Mouse (Mus musculus): ENCODE measurements around the gene Gm17349.
"Not testable (repeated sequence)": the region's sequence is repeated elsewhere in the genome, so short reads cannot be mapped to it uniquely, and the experiment has no call there.

Gene Gm17349

GRCm38 (mm10) chr15:99705440-99706048, at the start of gene Gm17349:
Gene Gm17349 (minus strand): TSS chr15:99705490.
- no peak for DNase-seq (ENCODE audit: low spot score)

GRCm38 (mm10) chr15:99754204-99754603, 48.9 kb upstream of the Gm17349 start:
- DNase-seq (ENCODE audit: low spot score) = no peak

GRCm38 (mm10) chr15:99740229-99740628, 34.9 kb upstream of the Gm17349 start:
- no peak for DNase-seq (ENCODE audit: low spot score)

GRCm38 (mm10) chr15:99736675-99737074, 31.4 kb upstream of the Gm17349 start:
- DNase-seq (ENCODE audit: low spot score) = no peak

GRCm38 (mm10) chr15:99735631-99736030, 30.3 kb upstream of the Gm17349 start:
- peak; percentile 100 for DNase-seq (ENCODE audit: low spot score)

- DNase-seq (ENCODE audit: low spot score) = no peak
These were observed 27.9 kb upstream of the Gm17349 start for GRCm38 (mm10) chr15:99733186-99733585.

GRCm38 (mm10) chr15:99731678-99732077, 26.4 kb upstream of the Gm17349 start:
- no peak for DNase-seq (ENCODE audit: low spot score)

GRCm38 (mm10) chr15:99731167-99731566, 25.9 kb upstream of the Gm17349 start:
- DNase-seq (ENCODE audit: low spot score) = no peak

- DNase-seq (ENCODE audit: low spot score) = no peak
These were observed 23.9 kb upstream of the Gm17349 start for GRCm38 (mm10) chr15:99729056-99729783.

GRCm38 (mm10) chr15:99728211-99728610, 22.9 kb upstream of the Gm17349 start:
- DNase-seq (ENCODE audit: low spot score) = no peak

- DNase-seq (ENCODE audit: low spot score) = no peak
These were observed 22.2 kb upstream of the Gm17349 start for GRCm38 (mm10) chr15:99727525-99727924.

GRCm38 (mm10) chr15:99727039-99727438, 21.7 kb upstream of the Gm17349 start:
- DNase-seq (ENCODE audit: low spot score) = not testable (repeated sequence)

- DNase-seq (ENCODE audit: low spot score) = no peak
These were observed 21.3 kb upstream of the Gm17349 start for GRCm38 (mm10) chr15:99726549-99726948.

- peak; percentile 95 for DNase-seq (ENCODE audit: low spot score)
These were observed 20.3 kb upstream of the Gm17349 start, which contains the start of gene Cox14 for GRCm38 (mm10) chr15:99725341-99726155. Gene Cox14 (plus strand): TSS chr15:99725618.

GRCm38 (mm10) chr15:99724292-99725021, 19.2 kb upstream of the Gm17349 start:
- DNase-seq (ENCODE audit: low spot score) = peak; percentile 58

GRCm38 (mm10) chr15:99723515-99724291, 18.4 kb upstream of the Gm17349 start:
- DNase-seq (ENCODE audit: low spot score) = peak; percentile 59

GRCm38 (mm10) chr15:99723120-99723514, 17.8 kb upstream of the Gm17349 start:
- DNase-seq (ENCODE audit: low spot score) = no peak

GRCm38 (mm10) chr15:99721921-99722743, 16.8 kb upstream of the Gm17349 start:
- no peak for DNase-seq (ENCODE audit: low spot score)

GRCm38 (mm10) chr15:99719865-99720264, 14.6 kb upstream of the Gm17349 start:
- DNase-seq (ENCODE audit: low spot score) = no peak

GRCm38 (mm10) chr15:99718461-99719021, 13.3 kb upstream of the Gm17349 start:
- DNase-seq (ENCODE audit: low spot score) = no peak
